Mouse (Mus musculus): ENCODE measurements at regions not wholly inside any gene's neighbourhood (a gene's known extent, or its start where the extent isn't known, plus 50 kb on each side); places are given as distances from the start of the nearest gene placed in this dataset.

DNA sequence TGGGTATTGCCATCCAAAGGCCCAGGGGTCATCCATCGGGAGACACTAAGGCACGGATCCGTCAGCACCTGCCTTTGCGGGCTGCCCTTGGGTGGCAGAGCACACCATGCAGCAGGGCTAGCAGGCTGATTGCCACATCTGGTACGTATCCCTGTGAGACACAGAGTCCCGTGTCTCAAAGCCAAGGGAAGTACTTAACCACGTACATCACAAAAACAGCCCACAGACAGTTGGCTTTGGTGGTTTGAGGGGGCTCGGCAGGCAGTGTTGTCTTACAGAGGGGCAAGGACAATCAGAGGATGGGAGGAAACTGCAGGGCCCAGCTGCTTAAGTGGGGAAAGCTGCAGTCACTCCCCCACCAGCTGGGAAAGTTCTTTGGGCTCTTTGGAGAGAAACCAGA lies 119.1 kb downstream of the Asb1 start:
- H3K4me2 ChIP-seq (ENCODE audit: low read depth, low read length): no peak overlapping the region
- no peak for ATAC-seq (replicated peaks; ENCODE audit: insufficient number of reproducible peaks, low FRiP score, low TSS enrichment, low read depth)
- H3K27ac ChIP-seq (replicated peaks; ENCODE audit: low read depth, low read length): no peak overlapping the region
- no peak overlapping the region for H3K9ac ChIP-seq (replicated peaks; ENCODE audit: low read length)
- H3K4me3 ChIP-seq (ENCODE audit: low read depth, low read length): no peak overlapping the region
- no peaks in the 10 kb centered on the region for H3K27me3 ChIP-seq (ENCODE audit: control insufficient read depth, insufficient read depth, low read length)
- no peak for DNase-seq (ENCODE audit: low spot score)
- 75% methylated on average over 8 of the region's 8 CpGs for WGBS
- no peaks in the 10 kb centered on the region for H3K4me1 ChIP-seq (ENCODE audit: control insufficient read depth, insufficient read depth, low read length)
- H3K36me3 ChIP-seq (replicated peaks; ENCODE audit: control insufficient read depth, insufficient read depth, low read depth, low read length): no peaks in the 10 kb centered on the region
- no peaks in the 10 kb centered on the region for H3K9me3 ChIP-seq (replicated peaks; ENCODE audit: control insufficient read depth, low read length)

DNA sequence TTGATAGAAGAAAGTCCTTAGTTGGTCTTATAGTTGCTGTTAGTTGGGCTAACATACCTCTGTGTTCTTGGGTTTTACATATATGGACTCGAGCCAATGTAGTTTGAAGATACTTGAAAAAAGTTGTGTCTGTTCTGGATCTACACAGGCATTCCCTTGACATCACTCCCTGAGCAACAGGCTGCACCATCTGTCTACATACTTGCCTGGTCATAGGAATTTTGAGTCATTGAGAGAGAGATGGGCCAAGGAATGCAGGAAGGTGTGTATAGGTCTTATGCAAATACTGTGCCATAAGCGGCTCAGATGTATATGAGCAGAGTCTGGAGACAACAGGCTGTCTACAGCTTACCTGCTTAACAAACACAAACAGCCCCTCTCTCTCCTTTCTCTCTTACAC lies 122.9 kb downstream of the Asb1 start:
- 93% methylated on average over 2 of the region's 2 CpGs for WGBS
- no peak for DNase-seq (ENCODE audit: low spot score)
- Histone ChIP-seq H3K36me3 (replicated peaks; ENCODE audit: control insufficient read depth, insufficient read depth, low read depth, low read length) (no peaks in the 10 kb centered on the region), H3K27me3 (ENCODE audit: control insufficient read depth, insufficient read depth, low read length) (no peaks in the 10 kb centered on the region), H3K4me3 (ENCODE audit: low read depth, low read length) (no peak overlapping the region), H3K27ac (replicated peaks; ENCODE audit: low read depth, low read length) (no peak overlapping the region), H3K9me3 (replicated peaks; ENCODE audit: control insufficient read depth, low read length) (no peaks in the 10 kb centered on the region), H3K4me2 (ENCODE audit: low read depth, low read length) (no peak overlapping the region), H3K4me1 (ENCODE audit: control insufficient read depth, insufficient read depth, low read length) (no peaks in the 10 kb centered on the region), H3K9ac (replicated peaks; ENCODE audit: low read length) (no peak overlapping the region)
- no peak for ATAC-seq (replicated peaks; ENCODE audit: insufficient number of reproducible peaks, low FRiP score, low TSS enrichment, low read depth)

DNA sequence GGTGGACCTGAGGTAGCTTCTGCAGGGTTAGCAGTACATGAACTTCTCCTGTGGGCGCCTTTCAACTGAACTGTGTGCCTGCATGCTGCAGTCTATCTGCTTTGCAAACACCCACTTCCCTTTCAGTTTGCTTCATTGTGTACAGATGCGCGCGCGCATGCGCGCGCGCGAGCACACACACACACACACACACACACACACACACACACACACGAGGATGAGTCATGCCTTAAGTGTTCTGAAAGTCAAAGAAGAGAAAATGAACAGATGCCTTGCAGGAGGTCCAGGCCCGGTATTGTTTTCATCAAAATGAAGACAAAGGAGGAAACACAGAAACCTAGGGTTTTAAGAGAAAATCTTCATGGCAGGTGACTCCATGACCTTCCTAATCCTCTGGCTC lies 124.3 kb downstream of the Asb1 start:
- H3K9me3 ChIP-seq (replicated peaks; ENCODE audit: control insufficient read depth, low read length): no peaks in the 10 kb centered on the region
- no peaks in the 10 kb centered on the region for H3K36me3 ChIP-seq (replicated peaks; ENCODE audit: control insufficient read depth, insufficient read depth, low read depth, low read length)
- H3K4me2 ChIP-seq (ENCODE audit: low read depth, low read length): no peak overlapping the region
- H3K4me1 ChIP-seq (ENCODE audit: control insufficient read depth, insufficient read depth, low read length): no peaks in the 10 kb centered on the region
- no peak overlapping the region for H3K4me3 ChIP-seq (ENCODE audit: low read depth, low read length)
- ATAC-seq (replicated peaks; ENCODE audit: insufficient number of reproducible peaks, low FRiP score, low TSS enrichment, low read depth): no peak
- H3K9ac ChIP-seq (replicated peaks; ENCODE audit: low read length): no peak overlapping the region
- H3K27me3 ChIP-seq (ENCODE audit: control insufficient read depth, insufficient read depth, low read length): no peaks in the 10 kb centered on the region
- no peak overlapping the region for H3K27ac ChIP-seq (replicated peaks; ENCODE audit: low read depth, low read length)
- no peak for DNase-seq (ENCODE audit: low spot score)
- 75% methylated on average over 12 of the region's 12 CpGs for WGBS

DNA sequence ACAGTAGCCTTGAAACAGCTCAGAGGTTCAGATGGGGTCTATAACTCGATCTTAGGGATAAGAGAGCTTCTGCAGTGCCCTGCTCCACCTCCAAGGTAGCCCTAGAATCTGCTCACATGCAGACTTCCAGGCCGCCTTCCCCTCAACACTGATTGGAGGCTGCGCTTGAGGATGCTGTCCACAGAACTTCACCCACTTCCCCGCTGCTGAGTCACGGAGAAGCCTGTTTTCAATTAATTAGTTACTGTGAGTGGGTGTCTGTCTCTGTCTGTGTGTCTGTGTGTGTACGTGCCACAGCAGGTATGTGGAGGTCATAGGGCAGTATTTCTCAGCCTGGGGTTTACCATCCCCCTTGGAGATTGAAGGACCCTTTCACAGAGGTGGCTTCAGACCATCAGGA lies 128.2 kb downstream of the Asb1 start:
- Histone ChIP-seq H3K4me3 (ENCODE audit: low read depth, low read length) (no peak overlapping the region), H3K9me3 (replicated peaks; ENCODE audit: control insufficient read depth, low read length) (no peaks in the 10 kb centered on the region), H3K9ac (replicated peaks; ENCODE audit: low read length) (no peak overlapping the region), H3K27me3 (ENCODE audit: control insufficient read depth, insufficient read depth, low read length) (no peaks in the 10 kb centered on the region), H3K36me3 (replicated peaks; ENCODE audit: control insufficient read depth, insufficient read depth, low read depth, low read length) (no peaks in the 10 kb centered on the region), H3K4me1 (ENCODE audit: control insufficient read depth, insufficient read depth, low read length) (no peaks in the 10 kb centered on the region), H3K4me2 (ENCODE audit: low read depth, low read length) (no peak overlapping the region), H3K27ac (replicated peaks; ENCODE audit: low read depth, low read length) (no peak overlapping the region; the same call in 1 of the 2 replicates)
- ATAC-seq (replicated peaks; ENCODE audit: insufficient number of reproducible peaks, low FRiP score, low TSS enrichment, low read depth) (no peak), DNase-seq (ENCODE audit: low spot score) (peak; percentile 54)
- WGBS: 49% methylated on average over 6 of the region's 6 CpGs

DNA sequence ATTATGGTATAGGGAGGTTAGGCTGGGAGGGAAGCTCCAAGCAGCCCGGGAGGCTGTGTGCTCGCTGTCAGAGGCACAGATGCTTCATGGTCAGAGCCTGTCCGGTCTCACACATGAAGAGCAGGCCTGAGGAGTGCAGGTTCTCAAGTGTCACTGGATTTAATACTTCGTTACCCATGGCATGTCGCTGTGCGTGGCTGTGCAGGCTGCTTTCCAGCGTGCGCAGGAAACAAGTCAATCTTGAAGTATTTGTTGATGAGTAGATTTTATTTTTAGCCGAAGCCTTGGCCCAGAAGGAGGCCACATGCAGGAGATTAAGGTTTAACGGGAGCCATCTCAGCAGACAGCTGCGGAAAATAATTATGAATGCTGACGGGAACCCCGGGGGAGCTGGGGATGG lies 130.3 kb upstream of the Twist2 start:
- no peaks in the 10 kb centered on the region for H3K27me3 ChIP-seq (ENCODE audit: control insufficient read depth, insufficient read depth, low read length)
- H3K9me3 ChIP-seq (replicated peaks; ENCODE audit: control insufficient read depth, low read length): no peaks in the 10 kb centered on the region
- H3K27ac ChIP-seq (replicated peaks; ENCODE audit: low read depth, low read length): no peak overlapping the region
- 58% methylated on average over 13 of the region's 13 CpGs for WGBS
- no peak overlapping the region for H3K4me3 ChIP-seq (ENCODE audit: low read depth, low read length)
- H3K9ac ChIP-seq (replicated peaks; ENCODE audit: low read length): no peak overlapping the region
- no peak for ATAC-seq (replicated peaks; ENCODE audit: insufficient number of reproducible peaks, low FRiP score, low TSS enrichment, low read depth)
- no peaks in the 10 kb centered on the region for H3K4me1 ChIP-seq (ENCODE audit: control insufficient read depth, insufficient read depth, low read length)
- H3K4me2 ChIP-seq (ENCODE audit: low read depth, low read length): no peak overlapping the region
- no peaks in the 10 kb centered on the region for H3K36me3 ChIP-seq (replicated peaks; ENCODE audit: control insufficient read depth, insufficient read depth, low read depth, low read length)
- DNase-seq (ENCODE audit: low spot score): no peak

DNA sequence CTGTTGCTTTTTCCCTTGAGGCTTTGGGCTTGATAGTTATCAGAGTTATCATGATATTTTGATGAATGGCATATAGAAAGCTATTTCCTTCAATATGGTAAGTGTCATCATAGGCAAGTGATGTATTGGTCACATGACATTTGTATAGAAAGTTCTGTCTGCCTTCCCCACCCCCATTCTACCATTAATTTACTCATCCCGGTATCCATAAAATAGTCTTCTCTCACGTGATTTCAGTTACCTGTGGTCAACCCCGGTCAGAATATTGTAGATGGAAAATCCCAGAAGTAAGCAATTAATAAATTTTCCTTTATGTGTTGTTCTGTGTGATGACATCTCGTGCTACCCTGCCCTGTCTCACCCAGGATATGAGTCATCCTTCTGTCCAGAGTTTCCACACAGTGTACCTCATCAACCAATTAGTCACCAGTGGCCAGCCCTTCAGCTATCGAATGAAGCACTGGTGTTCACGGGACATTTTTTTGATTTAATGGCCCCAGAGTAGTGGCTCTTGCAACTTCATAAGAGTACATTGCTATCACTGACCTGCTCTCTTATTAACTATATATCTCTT lies 127.1 kb upstream of the Twist2 start:
- 89% methylated on average over 6 of the region's 6 CpGs for WGBS

DNA sequence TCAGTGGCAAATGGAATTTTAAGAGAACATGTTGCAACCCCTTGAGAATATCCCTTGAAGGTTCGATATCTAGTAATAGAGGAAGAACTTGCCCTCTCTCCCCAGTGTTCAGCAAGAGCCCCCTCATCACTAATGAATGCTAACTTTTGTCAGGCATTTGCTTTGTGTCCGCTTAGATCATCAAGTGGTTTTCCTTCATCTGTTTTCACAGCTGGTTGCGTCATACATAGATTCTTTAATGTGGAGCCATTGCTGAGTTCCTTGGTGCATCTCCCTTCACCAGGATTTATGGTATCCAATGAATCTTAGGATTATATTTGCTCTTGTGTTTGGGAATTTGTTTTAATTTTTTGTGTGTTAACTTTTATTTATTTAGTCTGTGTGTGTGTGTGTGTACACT lies 124.2 kb upstream of the Twist2 start:
- Histone ChIP-seq H3K27ac (replicated peaks; ENCODE audit: low read depth, low read length) (no peak overlapping the region), H3K4me1 (ENCODE audit: control insufficient read depth, insufficient read depth, low read length) (no peaks in the 10 kb centered on the region), H3K4me3 (ENCODE audit: low read depth, low read length) (no peak overlapping the region), H3K9ac (replicated peaks; ENCODE audit: low read length) (no peak overlapping the region), H3K27me3 (ENCODE audit: control insufficient read depth, insufficient read depth, low read length) (no peaks in the 10 kb centered on the region), H3K9me3 (replicated peaks; ENCODE audit: control insufficient read depth, low read length) (no peaks in the 10 kb centered on the region), H3K4me2 (ENCODE audit: low read depth, low read length) (no peak overlapping the region), H3K36me3 (replicated peaks; ENCODE audit: control insufficient read depth, insufficient read depth, low read depth, low read length) (no peaks in the 10 kb centered on the region)
- DNase-seq (ENCODE audit: low spot score) (no peak), ATAC-seq (replicated peaks; ENCODE audit: insufficient number of reproducible peaks, low FRiP score, low TSS enrichment, low read depth) (no peak)
- WGBS: 48% methylated on average over 3 of the region's 3 CpGs

More for the DNA sequence above, 127.1 kb upstream of the Twist2 start:
- H3K4me2 ChIP-seq (ENCODE audit: low read depth, low read length): no peak overlapping the region
- no peaks in the 10 kb centered on the region for H3K36me3 ChIP-seq (replicated peaks; ENCODE audit: control insufficient read depth, insufficient read depth, low read depth, low read length)
- H3K9me3 ChIP-seq (replicated peaks; ENCODE audit: control insufficient read depth, low read length): no peaks in the 10 kb centered on the region
- no peak overlapping the region for H3K9ac ChIP-seq (replicated peaks; ENCODE audit: low read length)
- H3K4me3 ChIP-seq (ENCODE audit: low read depth, low read length): no peak overlapping the region
- no peak for ATAC-seq (replicated peaks; ENCODE audit: insufficient number of reproducible peaks, low FRiP score, low TSS enrichment, low read depth)
- H3K27me3 ChIP-seq (ENCODE audit: control insufficient read depth, insufficient read depth, low read length): no peaks in the 10 kb centered on the region
- H3K4me1 ChIP-seq (ENCODE audit: control insufficient read depth, insufficient read depth, low read length): no peaks in the 10 kb centered on the region
- DNase-seq (ENCODE audit: low spot score): no peak
- no peak overlapping the region for H3K27ac ChIP-seq (replicated peaks; ENCODE audit: low read depth, low read length)

DNA sequence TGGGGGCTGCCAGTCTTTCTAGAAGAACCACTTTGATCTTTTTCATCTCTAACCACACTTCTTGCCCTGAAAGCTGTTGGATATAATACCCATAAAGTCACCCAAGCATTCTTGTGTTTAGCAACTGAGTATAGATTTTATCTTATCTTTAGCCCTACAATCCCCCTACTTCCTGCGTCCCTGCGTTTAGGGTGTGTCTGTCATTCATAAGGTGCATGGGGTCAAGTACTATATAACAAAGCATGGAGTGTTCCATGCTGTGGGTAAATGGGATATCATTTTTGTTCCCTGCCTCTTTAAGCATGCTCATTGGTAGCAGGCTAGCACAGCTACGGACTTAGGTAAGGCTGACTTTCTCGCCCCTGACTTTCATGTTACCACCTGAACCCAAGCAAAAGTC lies 122.5 kb upstream of the Twist2 start:
- WGBS: 61% methylated on average over 4 of the region's 4 CpGs

More for the DNA sequence above, 122.5 kb upstream of the Twist2 start:
- DNase-seq (ENCODE audit: low spot score) (no peak), ATAC-seq (replicated peaks; ENCODE audit: insufficient number of reproducible peaks, low FRiP score, low TSS enrichment, low read depth) (no peak)
- Histone ChIP-seq H3K4me2 (ENCODE audit: low read depth, low read length) (no peak overlapping the region), H3K27ac (replicated peaks; ENCODE audit: low read depth, low read length) (no peak overlapping the region), H3K27me3 (ENCODE audit: control insufficient read depth, insufficient read depth, low read length) (no peaks in the 10 kb centered on the region), H3K9me3 (replicated peaks; ENCODE audit: control insufficient read depth, low read length) (no peaks in the 10 kb centered on the region), H3K36me3 (replicated peaks; ENCODE audit: control insufficient read depth, insufficient read depth, low read depth, low read length) (no peaks in the 10 kb centered on the region), H3K4me1 (ENCODE audit: control insufficient read depth, insufficient read depth, low read length) (no peaks in the 10 kb centered on the region), H3K4me3 (ENCODE audit: low read depth, low read length) (no peak overlapping the region), H3K9ac (replicated peaks; ENCODE audit: low read length) (no peak overlapping the region)
